ENCODE assay signal across 8 mouse cellular contexts in genomic region chr7:132931560-132932351, GRCm38 (mm10). TPM values are rescaled to one million over a fixed set of nuclear protein-coding genes. Genes with fewer than 3 reads are reported as not detected.
DNase-seq lines count a peak whose midpoint lies in the region; ATAC-seq and TF ChIP-seq lines count a peak whose summit lies in the region.

No protein-coding gene starts in this region.

- DNase-seq in thymus, adult 2 months = no peak
- no peak for DNase-seq in thymus, postnatal 14 days
- DNase-seq in embryo, embryonic 11 days = peak; percentile 61
- DNase-seq in gastrocnemius, postnatal 4 days (ENCODE audit: low spot score in 2 of 2) = peak; percentile 26 to 59
- peak; percentile 79 for DNase-seq in intestine, embryonic 14.5 days (ENCODE audit: low spot score)
- DNase-seq in spleen, adult 2 months (ENCODE audit: low read depth in 1 of 2, low spot score in 2 of 2) = peak; percentile 24 to 28

- H3K27me3 ChIP-seq in thymus, adult 2 months (ENCODE audit: control insufficient read depth, insufficient read depth, low read length) = no peaks in the 10 kb centered on the region
- no peaks in the 10 kb centered on the region for H3K27me3 ChIP-seq in intestine, embryonic 14.5 days (replicated peaks; ENCODE audit: control insufficient read depth, insufficient read depth, low read length)
- H3K27me3 ChIP-seq in limb, embryonic 15.5 days = no peaks in the 10 kb centered on the region
- H3K27me3 ChIP-seq in midbrain, embryonic 15.5 days (replicated peaks) = no peaks in the 10 kb centered on the region
- H3K27me3 ChIP-seq in spleen, adult 2 months (ENCODE audit: control insufficient read depth, insufficient read depth, low read length) = no peaks in the 10 kb centered on the region

- H3K36me3 ChIP-seq in thymus, adult 2 months (ENCODE audit: control insufficient read depth, insufficient read depth, low read length) = no peaks in the 10 kb centered on the region
- no peaks in the 10 kb centered on the region for H3K36me3 ChIP-seq in intestine, embryonic 14.5 days (ENCODE audit: control insufficient read depth, insufficient read depth, low read length)
- H3K36me3 ChIP-seq in limb, embryonic 15.5 days = no peaks in the 10 kb centered on the region
- H3K36me3 ChIP-seq in midbrain, embryonic 15.5 days (replicated peaks) = no peaks in the 10 kb centered on the region
- no peaks in the 10 kb centered on the region for H3K36me3 ChIP-seq in spleen, adult 2 months (ENCODE audit: control insufficient read depth, insufficient read depth, low read length)

- peak overlapping the region; percentile 85 for H3K4me2 ChIP-seq in intestine, embryonic 14.5 days (ENCODE audit: low read length)
- H3K4me2 ChIP-seq in limb, embryonic 15.5 days = peak overlapping the region; percentile 59
- peak overlapping the region; percentile 78 for H3K4me2 ChIP-seq in midbrain, embryonic 15.5 days

- TF ChIP-seq CTCF in thymus, adult 2 months (IDR thresholded peaks at IDR 0.05; ENCODE audit: borderline replicate concordance, control insufficient read depth, extremely low read depth, insufficient read depth, low read length, poor library complexity) = no peak
- TF ChIP-seq CTCF in spleen, adult 2 months (IDR thresholded peaks at IDR 0.05; ENCODE audit: extremely low read depth, insufficient read depth, insufficient read length, insufficient replicate concordance) = no peak

- H3K4me1 ChIP-seq in thymus, adult 2 months (replicated peaks; ENCODE audit: control insufficient read depth, insufficient read depth, low read length) = no peaks in the 10 kb centered on the region
- peaks cover 7% of the 10 kb centered on the region for H3K4me1 ChIP-seq in intestine, embryonic 14.5 days (replicated peaks; ENCODE audit: control insufficient read depth, insufficient read depth, low read length)
- peaks cover 12% of the 10 kb centered on the region for H3K4me1 ChIP-seq in limb, embryonic 15.5 days
- H3K4me1 ChIP-seq in midbrain, embryonic 15.5 days = peaks cover 24% of the 10 kb centered on the region
- no peaks in the 10 kb centered on the region for H3K4me1 ChIP-seq in spleen, adult 2 months (ENCODE audit: control insufficient read depth, insufficient read depth, insufficient read length)

- under 1% methylated on average over 55 of the region's 55 CpGs for WGBS in thymus, adult 2 months
- WGBS in intestine, embryonic 14.5 days = under 1% methylated on average over 55 of the region's 55 CpGs
- under 1% methylated on average over 42 of the region's 55 CpGs for WGBS in limb, embryonic 15.5 days
- WGBS in midbrain, embryonic 15.5 days = under 1% methylated on average over 36 of the region's 55 CpGs
- under 1% methylated on average over 55 of the region's 55 CpGs for WGBS in spleen, adult 2 months

- peak overlapping the region; percentile 72 for H3K4me3 ChIP-seq in thymus, adult 2 months (ENCODE audit: control insufficient read depth, insufficient read depth, low read length)
- H3K4me3 ChIP-seq in intestine, embryonic 14.5 days (ENCODE audit: low read depth, low read length) = peak overlapping the region; percentile 81
- peak overlapping the region; percentile 95 for H3K4me3 ChIP-seq in limb, embryonic 15.5 days
- peak overlapping the region; percentile 90 for H3K4me3 ChIP-seq in midbrain, embryonic 15.5 days
- peak overlapping the region; percentile 93 for H3K4me3 ChIP-seq in spleen, adult 2 months (ENCODE audit: extremely low read depth, insufficient read depth, insufficient read length)

- no peak overlapping the region for H3K27ac ChIP-seq in thymus, adult 2 months (ENCODE audit: control insufficient read depth, insufficient read depth, low read length)
- peak overlapping the region; percentile 96 for H3K27ac ChIP-seq in intestine, embryonic 14.5 days (ENCODE audit: low read depth)
- peak overlapping the region; percentile 98 for H3K27ac ChIP-seq in limb, embryonic 15.5 days
- peak overlapping the region; percentile 98 for H3K27ac ChIP-seq in midbrain, embryonic 15.5 days
- H3K27ac ChIP-seq in spleen, adult 2 months (ENCODE audit: insufficient read depth, low read length) = peak overlapping the region; percentile 94

- no peak for TF ChIP-seq POLR2A in thymus, adult 2 months (IDR thresholded peaks at IDR 0.05; ENCODE audit: control insufficient read depth, extremely low read depth, insufficient read depth, low read length, poor library complexity)
- no peak for TF ChIP-seq POLR2A in spleen, adult 2 months (IDR thresholded peaks at IDR 0.05; ENCODE audit: low read depth, low read length)

- H3K9ac ChIP-seq in intestine, embryonic 14.5 days (ENCODE audit: low read length) = peak overlapping the region; percentile 94
- H3K9ac ChIP-seq in limb, embryonic 15.5 days = peak overlapping the region; percentile 90
- H3K9ac ChIP-seq in midbrain, embryonic 15.5 days = peak overlapping the region; percentile 89

- no peak; the same call in 1 of the 2 replicates for ATAC-seq in intestine, embryonic 14.5 days (replicated peaks; ENCODE audit: low FRiP score, low TSS enrichment, low read depth)
- ATAC-seq in limb, embryonic 15.5 days (ENCODE audit: insufficient number of reproducible peaks, low FRiP score, low TSS enrichment, low read depth) = no peak
- no peak; the same call in none of the 2 replicates for ATAC-seq in midbrain, embryonic 15.5 days (replicated peaks)

- H3K9me3 ChIP-seq in intestine, embryonic 14.5 days (ENCODE audit: control insufficient read depth, low read length) = no peaks in the 10 kb centered on the region
- no peaks in the 10 kb centered on the region for H3K9me3 ChIP-seq in limb, embryonic 15.5 days
- H3K9me3 ChIP-seq in midbrain, embryonic 15.5 days = no peaks in the 10 kb centered on the region

RNA-seq across cellular contexts. Expression of gene Zranb1, which starts 0.8 kb away (rescaled TPM):
- polyA plus RNA-seq in thymus, adult 2 months (2012; rRNA removed) = 8.5 TPM in 2 replicates
- 10 to 100 TPM; 29.7 to 35.5 TPM for total RNA-seq in gastrocnemius, postnatal 4 days (2021)
- 14.8 and 15.3 TPM in 2 replicates for polyA plus RNA-seq in intestine, embryonic 14.5 days (2014; fragmentation: Nextera tagmentation; extraction: Ambion mirVana)
- polyA plus RNA-seq in limb, embryonic 15.5 days (2015; fragmentation: Nextera tagmentation; extraction: Ambion mirVana) = 13.6 and 16.2 TPM in 2 replicates
- 24.3 and 24.9 TPM in 2 replicates for polyA plus RNA-seq in midbrain, embryonic 15.5 days (2015; fragmentation: Nextera tagmentation; extraction: Ambion mirVana)
- polyA plus RNA-seq in spleen, adult 2 months (2012; rRNA removed) = 3.6 and 4.2 TPM in 2 replicates

Comparison
In these comparisons a context has a peak if more than half of its experiments do, and no peak if none do; other contexts are left out.
1. DNase-seq: peak in embryo, embryonic 11 days (single experiment), gastrocnemius, postnatal 4 days (2 of 2), intestine, embryonic 14.5 days (single experiment) and spleen, adult 2 months (2 of 2); none in thymus, adult 2 months (single experiment) and thymus, postnatal 14 days (single experiment).
2. Peak in every context shown above with its lines, with median percentiles within 50 percentile points of each other: H3K4me3 ChIP-seq, H3K4me2 ChIP-seq and H3K9ac ChIP-seq.